Mouse (Mus musculus): ENCODE data around the gene Sdk2. TPM values are rescaled to one million over a fixed set of nuclear protein-coding genes. Genes with fewer than 3 reads are reported as not detected.
A peak's percentile ranks its signal among the peaks of the same experiment; 100 is the strongest.

Sdk2 gene
- total and polyA plus RNA-seq, 3 experiments, result 0.13 TPM; not detected in 2

- no peak; the same call in 1 of the 2 replicates for TF ChIP-seq POLR2AphosphoS5 (IDR thresholded peaks at IDR 0.05; ENCODE audit: borderline replicate concordance, low read depth, low read length)
- no peak for TF ChIP-seq GABPA (IDR thresholded peaks at IDR 0.05; ENCODE audit: low read depth, low read length)
- TF ChIP-seq POLR2AphosphoS2 (IDR thresholded peaks at IDR 0.05; ENCODE audit: low read length), result peak; percentile 40; the same call in 1 of the 2 replicates
- peak; percentile 98 for TF ChIP-seq ETS1 (IDR thresholded peaks at IDR 0.05; ENCODE audit: low read depth, low read length)
- TF ChIP-seq TAL1 (IDR thresholded peaks at IDR 0.05; ENCODE audit: low read length), result peak; percentile 96
- TF ChIP-seq SMC3 (IDR thresholded peaks at IDR 0.05; ENCODE audit: low read depth, low read length), result no peak
- TF ChIP-seq TCF12 (IDR thresholded peaks at IDR 0.05; ENCODE audit: low read depth, low read length), result peak; percentile 100
- peak; percentile 100 for TF ChIP-seq GATA1 (IDR thresholded peaks at IDR 0.05; ENCODE audit: low read depth, low read length)
- peak; percentile 11; the same call in 1 of the 2 replicates for TF ChIP-seq CHD2 (IDR thresholded peaks at IDR 0.05; ENCODE audit: low read length)
- peak; percentile 84 for TF ChIP-seq MAFK (IDR thresholded peaks at IDR 0.05; ENCODE audit: borderline replicate concordance, low read depth, low read length)
- TF ChIP-seq ELF1 (IDR thresholded peaks at IDR 0.05; ENCODE audit: low read depth, low read length), result peak; percentile 49; the same call in 1 of the 2 replicates
- TF ChIP-seq TBP (IDR thresholded peaks at IDR 0.05; ENCODE audit: low read depth, low read length), result no peak
- TF ChIP-seq MAX (IDR thresholded peaks at IDR 0.05; ENCODE audit: low read length), result peak; percentile 83
- no peak; a peak in 1 of 4 replicates for TF ChIP-seq POLR2A (IDR thresholded peaks at IDR 0.05; ENCODE audit: control insufficient read depth in 1 of 2, insufficient read depth in 1 of 2, low read depth in 1 of 2, low read length in 2 of 2, poor library complexity in 1 of 2)
- TF ChIP-seq E2F4 (IDR thresholded peaks at IDR 0.05; ENCODE audit: borderline replicate concordance, low read depth, low read length), result no peak
- TF ChIP-seq USF1 (IDR thresholded peaks at IDR 0.05; ENCODE audit: low read depth, low read length), result 0 out of 2 replicates have a peak, but pooled peaks have one; percentile 33
- peak; percentile 71 for TF ChIP-seq MYB (IDR thresholded peaks at IDR 0.05; ENCODE audit: low read depth, low read length)
Observed at GRCm38 (mm10) chr11:113799041-113799447, 267.8 kb downstream of the Sdk2 start (continued).

GRCm38 (mm10) chr11:113798011-113798410, 268.8 kb downstream of the Sdk2 start:
- peak overlapping the region; percentile 70 for H3K27ac ChIP-seq (ENCODE audit: control insufficient read depth, low read depth, low read length)
- no peaks in the 10 kb centered on the region for H3K79me2 ChIP-seq (ENCODE audit: control insufficient read depth, insufficient read depth, low read length, poor library complexity)
- H3K36me3 ChIP-seq (ENCODE audit: control insufficient read depth in 1 of 2, insufficient read depth in 2 of 2, low read length in 2 of 2), result peaks cover 0 to 37% of the 10 kb centered on the region in 2 experiments; a peak in 2 of 4 replicates
- peaks cover 30 to 62% of the 10 kb centered on the region in 2 experiments for H3K4me1 ChIP-seq (ENCODE audit: control insufficient read depth in 1 of 2, insufficient read depth in 2 of 2, low read length in 2 of 2)
- peak; percentile 59 for DNase-seq (ENCODE audit: low read depth, low spot score)
- no peaks in the 10 kb centered on the region for H3K9me3 ChIP-seq (replicated peaks; ENCODE audit: insufficient read depth, low read length)
- H3K4me3 ChIP-seq (ENCODE audit: control insufficient read depth in 1 of 2, insufficient read depth in 1 of 2, low read depth in 2 of 2, low read length in 2 of 2), result no peak overlapping the region
- TF ChIP-seq ZMIZ1 (IDR thresholded peaks at IDR 0.05; ENCODE audit: low read depth, low read length) (no peak), KAT2A (conservative IDR thresholded peaks at IDR 0.05; ENCODE audit: low read depth, low read length) (no peak), HCFC1 (IDR thresholded peaks at IDR 0.05; ENCODE audit: low read depth, low read length) (no peak), MXI1 (IDR thresholded peaks at IDR 0.05; ENCODE audit: low read depth, low read length) (no peak), USF2 (IDR thresholded peaks at IDR 0.05; ENCODE audit: borderline replicate concordance in 1 of 2, insufficient read depth in 1 of 2, low read depth in 1 of 2, low read length in 2 of 2) (no peak), MEF2A (IDR thresholded peaks at IDR 0.05; ENCODE audit: extremely low read depth, insufficient replicate concordance, low read depth, low read length, poor library complexity, severe bottlenecking) (0 out of 2 replicates have a peak, but pooled peaks have one; percentile 8), MYC (IDR thresholded peaks at IDR 0.05; ENCODE audit: low read depth, low read length) (no peak), GABPA (IDR thresholded peaks at IDR 0.05; ENCODE audit: low read depth, low read length) (no peak), SIN3A (IDR thresholded peaks at IDR 0.05; ENCODE audit: low read length) (no peak), TCF12 (IDR thresholded peaks at IDR 0.05; ENCODE audit: low read depth, low read length) (peak; percentile 64), MAZ (IDR thresholded peaks at IDR 0.05; ENCODE audit: low read depth, low read length) (no peak; the same call in 1 of the 2 replicates), EP300 (IDR thresholded peaks at IDR 0.05; ENCODE audit: low read depth in 1 of 2, low read length in 2 of 2) (0 out of 4 replicates have a peak, but pooled peaks of 1 of the 2 experiments have one; percentile 19), USF1 (IDR thresholded peaks at IDR 0.05; ENCODE audit: low read depth, low read length) (no peak), CHD2 (IDR thresholded peaks at IDR 0.05; ENCODE audit: low read length) (no peak), UBTF (IDR thresholded peaks at IDR 0.05; ENCODE audit: borderline replicate concordance, insufficient read depth, low read depth, low read length) (no peak)
- H3K27me3 ChIP-seq (ENCODE audit: control insufficient read depth in 1 of 2, insufficient read depth in 2 of 2, low read length in 2 of 2), result no peaks in the 10 kb centered on the region
- peak overlapping the region; percentile 38 for H3K9ac ChIP-seq (ENCODE audit: control insufficient read depth, low read depth, low read length, poor library complexity, severe bottlenecking)
